In genomic region chr4:155561661-155562442, GRCm38 (mm10) we compare ENCODE assay signal across 8 mouse cellular contexts. TPM values are rescaled to one million over a fixed set of nuclear protein-coding genes. Genes with fewer than 3 reads are reported as not detected.
DNase-seq lines count a peak whose midpoint lies in the region; ATAC-seq and TF ChIP-seq lines count a peak whose summit lies in the region.

Gene Nadk, plus strand, starts transcription at chr4:155562378.

- peak within 1 kb of the TSS; percentile 77 for H3K4me3 ChIP-seq in intestine, postnatal 0 days (ENCODE audit: low read depth, low read length)
- peak within 1 kb of the TSS; percentile 54 for H3K4me3 ChIP-seq in stomach, embryonic 14.5 days (ENCODE audit: low read depth, low read length)

- peak within 1 kb of the TSS; percentile 66 for H3K27ac ChIP-seq in intestine, postnatal 0 days (ENCODE audit: low read depth, low read length)
- H3K27ac ChIP-seq in stomach, embryonic 14.5 days (ENCODE audit: low read length), result peak within 1 kb of the TSS; percentile 84

- H3K4me2 ChIP-seq in intestine, postnatal 0 days (replicated peaks; ENCODE audit: low read depth), result peak within 1 kb of the TSS; percentile 86
- H3K4me2 ChIP-seq in stomach, embryonic 14.5 days (replicated peaks; ENCODE audit: low read depth, low read length), result peak within 1 kb of the TSS; percentile 47

- peak within 1 kb of the TSS; percentile 23; the same call in 1 of the 2 replicates for H3K9ac ChIP-seq in intestine, postnatal 0 days (ENCODE audit: low read depth, low read length)
- H3K9ac ChIP-seq in stomach, embryonic 14.5 days (replicated peaks; ENCODE audit: low read depth, low read length), result 0 out of 2 replicates have a peak within 1 kb of the TSS, but pooled peaks have one; percentile 11

- no peak for ATAC-seq in CD4-positive, CD25-positive, alpha-beta regulatory T cell, adult 4 months
- ATAC-seq in common myeloid progenitor, adult 5-6 weeks (replicated peaks; ENCODE audit: low read depth, poor library complexity, severe bottlenecking), result peak; percentile 20
- ATAC-seq in granulocyte monocyte progenitor cell, adult 5-6 weeks (replicated peaks; ENCODE audit: poor library complexity, severe bottlenecking), result peak; percentile 39
- no peak for ATAC-seq in intestine, postnatal 0 days
- ATAC-seq in stomach, embryonic 14.5 days (ENCODE audit: insufficient number of reproducible peaks, insufficient read depth, low FRiP score, low read depth), result no peak

- no peak for TF ChIP-seq CTCF in intestine, postnatal 0 days (IDR thresholded peaks at IDR 0.05; ENCODE audit: low read depth)

- H3K4me1 ChIP-seq in intestine, postnatal 0 days (replicated peaks; ENCODE audit: control insufficient read depth, insufficient read depth, low read length), result peaks cover 6% of the 10 kb centered on the region; the same call in 1 of the 2 replicates
- peaks cover 37% of the 10 kb centered on the region for H3K4me1 ChIP-seq in stomach, embryonic 14.5 days (ENCODE audit: control insufficient read depth, insufficient read depth, low read length)

- peak; percentile 62 for DNase-seq in A20 (ENCODE audit: low read depth, low spot score)
- peak; percentile 38 for DNase-seq in lung, postnatal 14 days
- DNase-seq in kidney, adult 18-20 months, result no peak

- H3K9me3 ChIP-seq in intestine, postnatal 0 days (ENCODE audit: control insufficient read depth), result no peaks in the 10 kb centered on the region
- no peaks in the 10 kb centered on the region for H3K9me3 ChIP-seq in stomach, embryonic 14.5 days (ENCODE audit: control insufficient read depth, low read depth, low read length)

- no peaks in the 10 kb centered on the region for H3K27me3 ChIP-seq in intestine, postnatal 0 days (replicated peaks; ENCODE audit: control insufficient read depth, insufficient read depth, low read length)
- no peaks in the 10 kb centered on the region for H3K27me3 ChIP-seq in stomach, embryonic 14.5 days (ENCODE audit: control insufficient read depth, insufficient read depth, low read length)

- H3K36me3 ChIP-seq in intestine, postnatal 0 days (ENCODE audit: control insufficient read depth, insufficient read depth), result peaks cover 35% of the 10 kb centered on the region
- peaks cover 36% of the 10 kb centered on the region for H3K36me3 ChIP-seq in stomach, embryonic 14.5 days (ENCODE audit: control insufficient read depth, insufficient read depth, low read length)

- 44% methylated on average over 7 of the region's 7 CpGs for WGBS in intestine, postnatal 0 days
- 67% methylated on average over 7 of the region's 7 CpGs for WGBS in stomach, embryonic 14.5 days

RNA-seq across cellular contexts. Expression of gene Nadk, which starts in this region (rescaled TPM):
- polyA plus RNA-seq in CD4-positive, CD25-positive, alpha-beta regulatory T cell, adult 4 months (2017; shearing (Covaris generic)), result 10 to 100 TPM; 64.7 to 81.5 TPM
- 50.8 and 57.0 TPM in 2 replicates for total RNA-seq in common myeloid progenitor, adult 5-6 weeks (2017)
- total RNA-seq in granulocyte monocyte progenitor cell, adult 5-6 weeks (2014; fragmentation: Nextera tagmentation), result 70.8 and 90.6 TPM in 2 replicates
- 74.1 and 76.1 TPM in 2 replicates for total RNA-seq in granulocyte monocyte progenitor cell, adult 5-6 weeks (2017)
- polyA plus RNA-seq in intestine, postnatal 0 days (2015; fragmentation: Nextera tagmentation; extraction: Ambion mirVana), result 46.7 and 49.2 TPM in 2 replicates
- polyA plus RNA-seq in stomach, embryonic 14.5 days (2014; fragmentation: Nextera tagmentation; extraction: Ambion mirVana), result 78.4 and 83.8 TPM in 2 replicates

Comparison
In these comparisons a context has a peak if more than half of its experiments do, and no peak if none do; other contexts are left out.
1. ATAC-seq: peak in common myeloid progenitor, adult 5-6 weeks (single experiment) and granulocyte monocyte progenitor cell, adult 5-6 weeks (single experiment); none in CD4-positive, CD25-positive, alpha-beta regulatory T cell, adult 4 months (single experiment), intestine, postnatal 0 days (single experiment) and stomach, embryonic 14.5 days (single experiment).